Mouse (Mus musculus) limb, embryonic 15.5 days (tissue): ENCODE measurements at regions not wholly inside any gene's neighbourhood (a gene's known extent, or its start where the extent isn't known, plus 50 kb on each side); places are given as distances from the start of the nearest gene placed in this dataset.
"Not testable (repeated sequence)": the region's sequence is repeated elsewhere in the genome, so short reads cannot be mapped to it uniquely, and the experiment has no call there.

ENCODE experiments used
- ATAC-seq: fragments of 200-750 bp; cut with Nextera tagmentation; 2 replicates; pipeline ENCODE4 v1.8.0; 2017; ENCODE audit warnings: low read depth, moderate TSS enrichment; ENCODE audit not compliant: insufficient number of reproducible peaks, low FRiP score, low TSS enrichment
- H3K27ac ChIP-seq: fragments of 300-500 bp; sonication (generic); 2 replicates; pipeline ENCODE4 v1.5.1; 2015; ENCODE audit warnings: moderate library complexity, mild to moderate bottlenecking, inconsistent platforms
- H3K27me3 ChIP-seq: fragments of 300-500 bp; sonication (generic); 2 replicates; pipeline ENCODE4 v1.6.1; 2015; ENCODE audit warnings: inconsistent platforms
- H3K36me3 ChIP-seq: fragments of 300-500 bp; sonication (generic); 2 replicates; pipeline ENCODE4 v1.6.1; 2015; ENCODE audit warnings: inconsistent platforms
- H3K4me1 ChIP-seq: fragments of 300-500 bp; sonication (generic); 2 replicates; pipeline ENCODE4 v1.6.1; 2015; ENCODE audit warnings: inconsistent platforms
- H3K4me2 ChIP-seq: fragments of 300-500 bp; sonication (generic); 2 replicates; pipeline ENCODE4 v1.6.1; 2015; ENCODE audit warnings: mild to moderate bottlenecking, inconsistent platforms
- H3K4me3 ChIP-seq: fragments of 300-500 bp; sonication (generic); 2 replicates; pipeline ENCODE4 v1.5.1; 2015; ENCODE audit warnings: mild to moderate bottlenecking, inconsistent platforms
- H3K9ac ChIP-seq: fragments of 300-500 bp; sonication (generic); 2 replicates; pipeline ENCODE4 v1.6.1; 2015; ENCODE audit warnings: inconsistent platforms
- H3K9me3 ChIP-seq: fragments of 300-500 bp; sonication (generic); 2 replicates; pipeline ENCODE4 v1.6.1; 2016; ENCODE audit warnings: inconsistent platforms
- WGBS: fragments of 180-500 bp; shearing (Covaris S2); methylation state at CpG from one replicate; pipeline ENCODE4 v1.1.7; 2015; 5-methylcytosine and 5-hydroxymethylcytosine counted together

DNA sequence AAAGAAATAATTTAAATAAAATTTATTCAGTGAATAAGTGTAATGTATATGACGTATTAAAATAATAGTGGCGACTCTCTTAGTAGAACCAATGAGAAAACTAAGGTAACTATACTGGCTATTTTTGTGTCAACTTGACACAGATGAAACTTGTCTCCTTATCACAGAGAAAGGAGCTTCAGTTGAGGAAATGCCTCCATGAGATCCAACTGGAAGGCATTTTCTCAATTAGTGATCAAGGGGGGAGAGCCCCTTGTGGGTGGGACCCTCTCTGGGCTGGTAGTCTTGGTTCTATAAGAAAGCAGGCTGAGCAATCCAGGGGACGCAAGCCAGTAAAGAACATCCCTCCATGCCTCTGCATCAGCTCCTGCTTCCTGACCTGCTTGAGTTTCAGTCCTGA lies 73.1 kb upstream of the Rnpc3 start:
- not testable (repeated sequence) for H3K36me3 ChIP-seq, H3K27ac ChIP-seq, H3K9me3 ChIP-seq, H3K27me3 ChIP-seq, H3K9ac ChIP-seq, ATAC-seq, H3K4me2 ChIP-seq, H3K4me1 ChIP-seq, H3K4me3 ChIP-seq
- WGBS, result 91% methylated on average over 3 of the region's 3 CpGs

GRCm38 (mm10) chr3:113699063-113699462 lies 69.1 kb upstream of the Rnpc3 start:
- Histone ChIP-seq H3K4me3 (no peak overlapping the region), H3K27me3 (no peaks in the 10 kb centered on the region), H3K4me1 (no peaks in the 10 kb centered on the region), H3K9me3 (no peaks in the 10 kb centered on the region), H3K27ac (peak overlapping the region; percentile 77), H3K36me3 (no peaks in the 10 kb centered on the region), H3K4me2 (no peak overlapping the region), H3K9ac (no peak overlapping the region)
- WGBS, result 42% methylated on average over 3 of the region's 3 CpGs
- peak; percentile 77; the same call in 1 of the 2 replicates for ATAC-seq

- 44% methylated on average over 2 of the region's 2 CpGs for WGBS
- no peaks in the 10 kb centered on the region for H3K9me3 ChIP-seq
Observed at GRCm38 (mm10) chr3:113697471-113697870, 67.5 kb upstream of the Rnpc3 start.

GRCm38 (mm10) chr3:113696518-113696917 lies 66.6 kb upstream of the Rnpc3 start:
- Histone ChIP-seq H3K9ac (no peak overlapping the region), H3K4me2 (no peak overlapping the region), H3K27ac (no peak overlapping the region), H3K4me3 (no peak overlapping the region), H3K4me1 (no peaks in the 10 kb centered on the region), H3K9me3 (no peaks in the 10 kb centered on the region), H3K36me3 (no peaks in the 10 kb centered on the region), H3K27me3 (no peaks in the 10 kb centered on the region)
- 71% methylated on average over 5 of the region's 5 CpGs for WGBS
- ATAC-seq, result no peak

More at GRCm38 (mm10) chr3:113697471-113697870, 67.5 kb upstream of the Rnpc3 start:
- Histone ChIP-seq H3K27ac (no peak overlapping the region), H3K4me1 (no peaks in the 10 kb centered on the region), H3K4me3 (no peak overlapping the region), H3K36me3 (no peaks in the 10 kb centered on the region), H3K9ac (no peak overlapping the region), H3K4me2 (no peak overlapping the region), H3K27me3 (no peaks in the 10 kb centered on the region)
- no peak for ATAC-seq
